Mouse (Mus musculus): ENCODE data around the gene Rnf5. TPM values are rescaled to one million over a fixed set of nuclear protein-coding genes. Genes with fewer than 3 reads are reported as not detected.

Gene Rnf5
- polyA plus RNA-seq, 1 experiment from 2014 or later, result 80.8 TPM

DNA sequence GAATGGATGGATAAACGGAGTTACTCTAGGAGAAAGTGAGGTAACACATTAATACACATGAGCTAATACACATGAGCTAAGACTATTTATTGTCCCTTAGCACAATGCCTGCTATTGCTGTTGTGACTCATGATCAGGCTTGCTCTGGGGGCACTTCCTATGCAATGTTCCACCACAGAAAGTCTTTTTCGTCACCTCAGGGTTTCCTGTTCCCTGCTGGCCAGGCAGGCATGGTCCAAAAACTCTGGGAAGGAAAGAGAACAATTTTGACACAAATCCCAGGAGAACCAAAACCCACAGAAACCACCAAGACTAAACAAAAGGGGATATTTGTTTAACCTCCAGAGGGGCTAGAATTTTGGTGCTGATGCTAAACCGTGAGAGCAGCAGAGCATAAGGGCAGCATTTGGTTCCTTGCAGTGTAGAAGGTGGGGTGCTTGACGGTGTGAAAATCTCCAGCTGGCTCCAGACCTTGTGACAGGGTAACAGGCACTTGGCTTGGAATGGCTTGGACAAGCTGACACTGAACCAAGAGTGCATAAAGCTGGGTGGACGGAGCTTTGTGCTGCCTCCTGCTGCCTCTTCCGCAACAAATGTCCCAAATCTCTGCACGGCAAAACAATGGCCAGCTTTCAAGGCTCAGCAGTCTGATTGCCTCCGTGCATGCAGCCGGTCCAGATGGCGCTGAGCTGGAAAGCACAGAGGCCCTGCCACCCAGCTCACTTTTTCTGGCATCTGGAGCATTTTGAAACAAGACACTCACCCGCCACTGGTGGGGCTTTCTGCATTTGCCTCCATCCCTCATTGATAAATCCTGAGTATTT lies 37.5 kb upstream of the Rnf5 start:
- 10% methylated on average over 11 of the region's 11 CpGs for WGBS
- H3K36me3 ChIP-seq (ENCODE audit: control insufficient read depth, insufficient read depth, low read length), result no peaks in the 10 kb centered on the region
- H3K9ac ChIP-seq (ENCODE audit: low read depth, low read length), result peak overlapping the region; percentile 50
- H3K4me3 ChIP-seq (ENCODE audit: low read depth, low read length), result no peak overlapping the region
- peaks cover 21% of the 10 kb centered on the region for H3K4me1 ChIP-seq (ENCODE audit: control insufficient read depth, insufficient read depth, low read length)
- ATAC-seq (ENCODE audit: low read depth) (peak; percentile 56), DNase-seq (ENCODE audit: low spot score) (peak; percentile 84)
- peak overlapping the region; percentile 28; the same call in 1 of the 2 replicates for H3K4me2 ChIP-seq (ENCODE audit: low read depth, low read length)
- no peaks in the 10 kb centered on the region for H3K9me3 ChIP-seq (ENCODE audit: control insufficient read depth, low read length)
- H3K27ac ChIP-seq (replicated peaks; ENCODE audit: low read depth, low read length), result peak overlapping the region; percentile 81
- no peaks in the 10 kb centered on the region for H3K27me3 ChIP-seq (replicated peaks; ENCODE audit: control insufficient read depth, insufficient read depth, low read length)

DNA sequence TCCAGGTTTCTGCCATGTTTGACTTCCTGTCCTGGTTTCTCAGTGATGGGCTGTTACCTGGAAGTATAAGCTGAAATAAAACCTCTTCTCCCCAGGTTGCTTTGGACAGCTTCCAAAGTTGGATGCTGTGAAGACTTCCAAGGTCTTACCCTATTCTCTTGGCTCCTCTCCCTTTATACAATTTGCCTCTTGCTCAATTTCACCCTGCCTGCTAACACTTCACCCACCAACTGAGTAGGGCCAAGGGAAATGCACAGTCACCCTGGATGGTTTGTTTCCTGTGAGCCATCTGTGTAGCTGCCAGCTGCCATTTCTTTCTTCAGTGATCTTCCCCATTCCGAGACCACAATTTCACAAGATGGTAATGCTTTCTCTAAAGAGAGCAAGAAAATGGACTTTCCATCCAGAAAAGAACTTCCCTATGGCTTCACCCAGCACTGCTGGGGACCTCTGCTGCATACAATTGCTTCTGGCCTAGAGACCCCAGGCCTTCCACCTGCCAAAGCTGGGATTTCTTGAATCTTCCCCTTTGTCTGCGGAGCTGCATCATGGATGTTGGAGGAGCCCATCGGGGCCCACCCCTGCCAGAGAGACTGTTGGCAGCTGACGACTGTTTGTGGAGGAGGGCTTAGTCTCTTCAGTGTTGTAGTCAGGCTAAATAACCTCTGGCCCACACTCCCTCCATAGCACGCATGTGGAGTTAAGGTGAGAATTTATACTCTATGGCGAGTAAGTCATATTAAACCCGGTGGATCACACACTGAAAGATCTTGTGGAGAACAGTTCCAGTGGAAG lies 36.2 kb upstream of the Rnf5 start:
- Histone ChIP-seq H3K27ac (replicated peaks; ENCODE audit: low read depth, low read length) (no peak overlapping the region), H3K9me3 (ENCODE audit: control insufficient read depth, low read length) (no peaks in the 10 kb centered on the region), H3K4me3 (ENCODE audit: low read depth, low read length) (no peak overlapping the region), H3K9ac (ENCODE audit: low read depth, low read length) (no peak overlapping the region), H3K4me1 (ENCODE audit: control insufficient read depth, insufficient read depth, low read length) (peaks cover 14% of the 10 kb centered on the region; the same call in 1 of the 2 replicates), H3K36me3 (ENCODE audit: control insufficient read depth, insufficient read depth, low read length) (no peaks in the 10 kb centered on the region), H3K4me2 (ENCODE audit: low read depth, low read length) (no peak overlapping the region), H3K27me3 (replicated peaks; ENCODE audit: control insufficient read depth, insufficient read depth, low read length) (no peaks in the 10 kb centered on the region)
- 77% methylated on average over 7 of the region's 7 CpGs for WGBS
- no peak for ATAC-seq (ENCODE audit: low read depth)
- DNase-seq (ENCODE audit: low spot score), result no peak

GRCm38 (mm10) chr17:34637459-34637858 lies 34.0 kb upstream of the Rnf5 start:
- DNase-seq (ENCODE audit: low spot score), result no peak
- H3K27me3 ChIP-seq (replicated peaks; ENCODE audit: control insufficient read depth, insufficient read depth, low read length), result 0 out of 2 replicates have a peak, but pooled peaks cover 5% of the 10 kb centered on the region
- WGBS, result 61% methylated on average over 3 of the region's 3 CpGs
- peaks cover 12% of the 10 kb centered on the region; the same call in 1 of the 2 replicates for H3K4me1 ChIP-seq (ENCODE audit: control insufficient read depth, insufficient read depth, low read length)
- H3K36me3 ChIP-seq (ENCODE audit: control insufficient read depth, insufficient read depth, low read length), result no peaks in the 10 kb centered on the region
- H3K4me2 ChIP-seq (ENCODE audit: low read depth, low read length), result no peak overlapping the region
- H3K27ac ChIP-seq (replicated peaks; ENCODE audit: low read depth, low read length), result no peak overlapping the region
- ATAC-seq (ENCODE audit: low read depth), result no peak
- no peak overlapping the region; the same call in 1 of the 2 replicates for H3K9ac ChIP-seq (ENCODE audit: low read depth, low read length)
- H3K9me3 ChIP-seq (ENCODE audit: control insufficient read depth, low read length), result no peaks in the 10 kb centered on the region
- H3K4me3 ChIP-seq (ENCODE audit: low read depth, low read length), result no peak overlapping the region

DNA sequence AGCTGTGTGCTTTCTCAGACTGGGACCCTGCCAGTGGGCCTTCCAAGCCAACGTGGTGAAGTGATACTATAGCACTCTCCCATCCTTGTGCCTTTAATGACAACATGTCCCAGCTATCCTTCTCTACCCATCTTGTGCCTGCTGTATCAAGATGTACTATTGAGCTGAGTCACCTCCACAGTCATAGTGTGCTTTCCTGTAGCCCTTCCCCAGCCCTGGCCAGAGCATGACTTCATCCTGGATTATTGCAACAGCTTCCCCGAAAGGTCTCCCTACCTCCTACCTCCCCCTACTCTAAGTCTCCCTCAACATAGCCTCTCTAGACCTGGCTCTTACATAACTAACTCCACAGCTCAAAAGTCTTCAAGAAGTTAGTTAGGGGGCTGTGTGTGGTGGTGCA lies 32.2 kb upstream of the Rnf5 start:
- WGBS, result 62% methylated on average over 2 of the region's 2 CpGs
- H3K4me3 ChIP-seq (ENCODE audit: low read depth, low read length), result no peak overlapping the region
- peaks cover 21% of the 10 kb centered on the region for H3K27me3 ChIP-seq (replicated peaks; ENCODE audit: control insufficient read depth, insufficient read depth, low read length)

DNA sequence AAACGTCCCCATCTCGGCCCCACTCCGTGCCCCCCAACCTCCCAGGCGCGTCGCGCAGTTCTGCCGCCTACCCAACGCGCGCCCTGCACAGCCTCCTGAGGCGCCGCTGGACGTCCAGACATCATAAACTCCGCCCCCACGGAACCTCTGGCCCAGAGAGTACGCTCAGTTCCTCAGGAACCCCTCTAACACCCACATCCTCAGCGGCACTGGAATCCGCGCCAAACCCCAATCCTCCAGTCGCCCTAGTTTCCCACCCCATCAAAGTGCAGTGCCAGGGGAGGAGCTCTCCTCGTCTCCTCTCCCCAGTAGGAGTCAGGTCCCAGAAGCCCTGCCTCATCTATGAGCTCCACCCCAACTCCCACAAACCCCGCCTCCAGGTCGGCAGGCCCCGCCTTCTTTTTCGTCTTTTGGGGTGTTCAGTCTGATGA lies 28.8 kb upstream of the Rnf5 start:
- no peak overlapping the region for H3K27ac ChIP-seq (replicated peaks; ENCODE audit: low read depth, low read length)
- ATAC-seq (ENCODE audit: low read depth), result peak; percentile 56

More for the DNA sequence above, 32.2 kb upstream of the Rnf5 start:
- H3K36me3 ChIP-seq (ENCODE audit: control insufficient read depth, insufficient read depth, low read length), result no peaks in the 10 kb centered on the region
- ATAC-seq (ENCODE audit: low read depth) (no peak), DNase-seq (ENCODE audit: low spot score) (no peak)
- no peak overlapping the region for H3K4me2 ChIP-seq (ENCODE audit: low read depth, low read length)
- no peaks in the 10 kb centered on the region for H3K9me3 ChIP-seq (ENCODE audit: control insufficient read depth, low read length)
- H3K9ac ChIP-seq (ENCODE audit: low read depth, low read length), result no peak overlapping the region
- peaks cover 17% of the 10 kb centered on the region for H3K4me1 ChIP-seq (ENCODE audit: control insufficient read depth, insufficient read depth, low read length)
- no peak overlapping the region for H3K27ac ChIP-seq (replicated peaks; ENCODE audit: low read depth, low read length)

DNA sequence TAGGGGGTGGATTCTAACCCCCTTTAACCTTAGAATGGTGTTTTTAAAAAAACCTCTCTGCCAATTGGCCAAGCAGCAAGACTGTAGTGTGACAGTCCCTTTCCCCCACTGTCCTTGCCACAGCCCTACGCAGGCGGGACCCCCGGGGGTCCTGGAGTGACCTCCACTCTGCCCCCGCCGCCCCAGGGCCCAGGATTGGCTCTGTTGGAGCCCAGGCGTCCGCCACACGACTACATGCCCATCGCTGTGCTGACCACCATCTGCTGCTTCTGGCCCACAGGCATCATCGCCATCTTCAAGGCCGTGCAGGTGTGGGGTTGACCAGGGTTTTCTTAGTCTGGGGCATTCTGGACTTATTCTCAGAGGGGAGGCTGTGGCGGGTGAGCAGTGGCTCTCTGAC lies 28.2 kb upstream of the Rnf5 start:
- peak overlapping the region; percentile 73 for H3K4me2 ChIP-seq (ENCODE audit: low read depth, low read length)
- DNase-seq (ENCODE audit: low spot score) (no peak), ATAC-seq (ENCODE audit: low read depth) (no peak)
- peaks cover 33% of the 10 kb centered on the region for H3K27me3 ChIP-seq (replicated peaks; ENCODE audit: control insufficient read depth, insufficient read depth, low read length)
- 9% methylated on average over 12 of the region's 12 CpGs for WGBS
- H3K9ac ChIP-seq (ENCODE audit: low read depth, low read length), result peak overlapping the region; percentile 54
- peak overlapping the region; percentile 38 for H3K4me3 ChIP-seq (ENCODE audit: low read depth, low read length)
- no peak overlapping the region for H3K27ac ChIP-seq (replicated peaks; ENCODE audit: low read depth, low read length)
- H3K36me3 ChIP-seq (ENCODE audit: control insufficient read depth, insufficient read depth, low read length), result no peaks in the 10 kb centered on the region
- peaks cover 34% of the 10 kb centered on the region for H3K4me1 ChIP-seq (ENCODE audit: control insufficient read depth, insufficient read depth, low read length)
- no peaks in the 10 kb centered on the region for H3K9me3 ChIP-seq (ENCODE audit: control insufficient read depth, low read length)

More for the DNA sequence above, 28.8 kb upstream of the Rnf5 start:
- peaks cover 34% of the 10 kb centered on the region for H3K4me1 ChIP-seq (ENCODE audit: control insufficient read depth, insufficient read depth, low read length)
- peak overlapping the region; percentile 38 for H3K4me3 ChIP-seq (ENCODE audit: low read depth, low read length)
- no peaks in the 10 kb centered on the region for H3K36me3 ChIP-seq (ENCODE audit: control insufficient read depth, insufficient read depth, low read length)
- H3K9me3 ChIP-seq (ENCODE audit: control insufficient read depth, low read length), result no peaks in the 10 kb centered on the region
- peak overlapping the region; percentile 73 for H3K4me2 ChIP-seq (ENCODE audit: low read depth, low read length)
- peaks cover 33% of the 10 kb centered on the region for H3K27me3 ChIP-seq (replicated peaks; ENCODE audit: control insufficient read depth, insufficient read depth, low read length)
- peak; percentile 83 for DNase-seq (ENCODE audit: low spot score)
- WGBS, result 2% methylated on average over 23 of the region's 26 CpGs
- peak overlapping the region; percentile 54 for H3K9ac ChIP-seq (ENCODE audit: low read depth, low read length)

- no peaks in the 10 kb centered on the region for H3K9me3 ChIP-seq (ENCODE audit: control insufficient read depth, low read length)
- DNase-seq (ENCODE audit: low spot score) (no peak), ATAC-seq (ENCODE audit: low read depth) (no peak)
- 2% methylated on average over 37 of the region's 48 CpGs for WGBS
- no peak overlapping the region for H3K27ac ChIP-seq (replicated peaks; ENCODE audit: low read depth, low read length)
- H3K27me3 ChIP-seq (replicated peaks; ENCODE audit: control insufficient read depth, insufficient read depth, low read length), result peaks cover 33% of the 10 kb centered on the region
- H3K4me3 ChIP-seq (ENCODE audit: low read depth, low read length), result peak overlapping the region; percentile 60
- peak overlapping the region; percentile 80 for H3K4me2 ChIP-seq (ENCODE audit: low read depth, low read length)
- peak overlapping the region; percentile 25 for H3K9ac ChIP-seq (ENCODE audit: low read depth, low read length)
- peaks cover 40% of the 10 kb centered on the region for H3K4me1 ChIP-seq (ENCODE audit: control insufficient read depth, insufficient read depth, low read length)
- H3K36me3 ChIP-seq (ENCODE audit: control insufficient read depth, insufficient read depth, low read length), result no peaks in the 10 kb centered on the region
Measured at GRCm38 (mm10) chr17:34630761-34631301, 27.3 kb upstream of the Rnf5 start.

DNA sequence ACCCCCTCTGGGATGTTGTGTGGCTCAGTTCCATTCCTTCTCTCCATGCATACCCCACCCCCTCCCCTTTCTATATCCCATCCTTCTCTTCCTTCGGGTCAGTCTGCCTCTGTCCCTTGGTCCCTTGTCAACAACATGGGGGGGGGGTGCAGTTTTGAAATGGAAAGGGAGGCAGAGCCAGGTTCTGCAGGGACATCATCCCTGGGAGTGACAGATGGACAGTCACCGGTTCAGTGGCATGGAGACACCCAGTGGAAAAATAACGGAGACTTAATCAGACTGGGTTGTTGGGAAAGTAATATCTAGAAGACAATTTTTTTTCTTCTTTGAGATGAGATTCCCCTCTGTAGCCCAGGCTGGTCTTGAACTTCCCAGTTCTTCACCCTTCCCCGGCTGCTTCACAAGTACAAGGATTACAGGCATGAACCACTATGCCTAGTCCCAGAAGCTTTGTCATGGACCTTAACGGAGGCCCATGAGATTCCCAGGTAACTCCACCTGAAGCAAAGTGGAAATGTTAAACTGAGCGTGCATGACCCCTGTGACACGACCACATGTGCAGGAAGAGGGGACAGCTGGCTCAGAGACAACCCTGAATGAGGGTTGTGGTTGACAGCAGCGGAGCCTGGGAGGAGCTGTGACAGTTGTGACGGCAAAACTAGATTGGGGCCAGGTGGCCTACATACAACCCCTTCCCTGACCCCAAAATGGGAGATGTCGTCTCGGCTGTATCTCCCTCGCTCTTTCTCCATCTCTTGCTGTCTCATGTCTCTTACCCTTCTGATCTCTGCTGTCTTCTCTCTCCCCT lies 26.5 kb upstream of the Rnf5 start:
- H3K4me2 ChIP-seq (ENCODE audit: low read depth, low read length), result peak overlapping the region; percentile 80
- H3K9ac ChIP-seq (ENCODE audit: low read depth, low read length), result peak overlapping the region; percentile 34
- DNase-seq (ENCODE audit: low spot score), result no peak
- H3K4me1 ChIP-seq (ENCODE audit: control insufficient read depth, insufficient read depth, low read length), result peaks cover 40% of the 10 kb centered on the region
- peaks cover 33% of the 10 kb centered on the region for H3K27me3 ChIP-seq (replicated peaks; ENCODE audit: control insufficient read depth, insufficient read depth, low read length)
- WGBS, result 20% methylated on average over 12 of the region's 12 CpGs
- H3K4me3 ChIP-seq (ENCODE audit: low read depth, low read length), result peak overlapping the region; percentile 60
- no peak for ATAC-seq (ENCODE audit: low read depth)
- no peak overlapping the region for H3K27ac ChIP-seq (replicated peaks; ENCODE audit: low read depth, low read length)
- H3K36me3 ChIP-seq (ENCODE audit: control insufficient read depth, insufficient read depth, low read length), result 0 out of 2 replicates have a peak, but pooled peaks cover 7% of the 10 kb centered on the region
- no peaks in the 10 kb centered on the region for H3K9me3 ChIP-seq (ENCODE audit: control insufficient read depth, low read length)

All from embryonic facial prominence, embryonic 14.5 days (tissue).